14 mouse cellular contexts compared by ENCODE assay signal in the genomic region with DNA sequence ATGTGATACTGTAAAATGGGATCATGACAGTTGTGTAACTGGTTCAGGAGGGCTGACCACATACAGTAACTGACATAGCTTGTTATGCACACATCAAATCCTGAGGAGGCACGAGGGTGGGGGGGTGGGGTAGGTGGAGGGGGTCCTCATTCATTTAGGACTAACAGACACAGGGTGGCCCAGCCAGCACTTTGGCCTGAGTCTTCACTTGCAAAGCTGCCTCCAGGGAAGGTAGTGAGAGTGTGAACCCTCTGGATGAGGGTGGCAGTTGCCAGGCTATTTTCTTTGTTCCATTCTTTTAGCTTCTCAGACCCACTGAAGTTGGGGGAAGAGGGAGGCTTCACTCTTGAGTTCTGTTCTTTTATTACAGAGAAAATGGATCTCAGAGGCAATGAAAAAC.
A peak's percentile ranks its signal among the peaks of the same experiment; 100 is the strongest.
DNase-seq lines count a peak whose midpoint lies in the region; ATAC-seq lines count a peak whose summit lies in the region.
"Had no signal": no experiment of that assay in that cellular context is flagged by ENCODE, and none has a peak within 500 bp of the region (broad histone marks: within the 10 kb centered on the region; RNA-seq: fewer than 3 reads in every experiment).

No protein-coding gene starts in this region.

- 0 out of 2 replicates have a peak, but pooled peaks have one; percentile 11 for ATAC-seq in hindbrain, embryonic 12.5 days (ENCODE audit: low FRiP score)
- ATAC-seq in midbrain, embryonic 12.5 days (ENCODE audit: low FRiP score, low read depth), result peak; percentile 24; the same call in 1 of the 2 replicates

- H3K27ac ChIP-seq in forebrain, embryonic 10.5 days, result no peak overlapping the region
- no peak overlapping the region for H3K27ac ChIP-seq in hindbrain, embryonic 12.5 days
- H3K27ac ChIP-seq in midbrain, embryonic 12.5 days (replicated peaks), result no peak overlapping the region
- H3K27ac ChIP-seq: embryonic facial prominence, embryonic 12.5 days; intestine, embryonic 15.5 days; kidney, postnatal 0 days; macrophage had no signal

- peaks cover 46% of the 10 kb centered on the region for H3K4me1 ChIP-seq in forebrain, embryonic 10.5 days
- H3K4me1 ChIP-seq in hindbrain, embryonic 12.5 days, result peaks cover 51% of the 10 kb centered on the region
- peaks cover 44% of the 10 kb centered on the region for H3K4me1 ChIP-seq in midbrain, embryonic 12.5 days

- peak; percentile 53 for DNase-seq in cerebellum, adult 11-12 months
- no peak for DNase-seq in cerebellum, postnatal 14 days
- no peak for DNase-seq in forebrain, embryonic 10.5 days (ENCODE audit: extremely low spot score, low spot score)
- DNase-seq in spleen, postnatal 36 days (ENCODE audit: low spot score in 2 of 2), result no peak
- no peak for DNase-seq in urinary bladder, postnatal 36 days (ENCODE audit: low spot score in 2 of 2)
- no peak for DNase-seq in left cerebral cortex, postnatal 25 days (ENCODE audit: low spot score in 2 of 2)

- H3K9ac ChIP-seq in hindbrain, embryonic 12.5 days, result no peak overlapping the region
- H3K9ac ChIP-seq in midbrain, embryonic 12.5 days (replicated peaks), result no peak overlapping the region
- H3K9ac ChIP-seq: embryonic facial prominence, embryonic 12.5 days; heart, embryonic 15.5 days; intestine, embryonic 15.5 days had no signal

- H3K9me3 ChIP-seq in forebrain, embryonic 10.5 days, result no peaks in the 10 kb centered on the region
- no peaks in the 10 kb centered on the region for H3K9me3 ChIP-seq in hindbrain, embryonic 12.5 days (replicated peaks)
- no peaks in the 10 kb centered on the region for H3K9me3 ChIP-seq in midbrain, embryonic 12.5 days
- H3K9me3 ChIP-seq: embryonic facial prominence, embryonic 12.5 days; heart, embryonic 15.5 days; intestine, embryonic 15.5 days had no signal

- peak overlapping the region; percentile 52; the same call in 1 of the 2 replicates for H3K4me3 ChIP-seq in forebrain, embryonic 10.5 days
- H3K4me3 ChIP-seq in hindbrain, embryonic 12.5 days, result no peak overlapping the region
- H3K4me3 ChIP-seq in midbrain, embryonic 12.5 days, result no peak overlapping the region
- H3K4me3 ChIP-seq: intestine, embryonic 15.5 days; myocyte had no signal

- H3K27me3 ChIP-seq in forebrain, embryonic 10.5 days (ENCODE audit: poor library complexity, severe bottlenecking), result peaks cover 40% of the 10 kb centered on the region
- no peaks in the 10 kb centered on the region for H3K27me3 ChIP-seq in hindbrain, embryonic 12.5 days
- peaks cover 22% of the 10 kb centered on the region for H3K27me3 ChIP-seq in midbrain, embryonic 12.5 days
- H3K27me3 ChIP-seq: embryonic facial prominence, embryonic 12.5 days; heart, embryonic 15.5 days had no signal

- intact Hi-C loops in left cerebral cortex, postnatal 25 days (cut with DNase I), result loop anchor here (1.0 to 5.0 kb wide), 3 partner anchors 19 to 247 kb away; partner anchors contain the start of gene Iqsec1

- 50% methylated on average over 1 of the region's 1 CpGs for WGBS in forebrain, embryonic 10.5 days
- 56% methylated on average over 1 of the region's 1 CpGs for whole genome bisulfite sequencing in hindbrain, embryonic 12.5 days
- 75% methylated on average over 1 of the region's 1 CpGs for WGBS in midbrain, embryonic 12.5 days

- peak overlapping the region; percentile 58 for H3K4me2 ChIP-seq in hindbrain, embryonic 12.5 days (replicated peaks)
- peak overlapping the region; percentile 58 for H3K4me2 ChIP-seq in midbrain, embryonic 12.5 days (replicated peaks)

- H3K36me3 ChIP-seq in forebrain, embryonic 10.5 days (replicated peaks), result no peaks in the 10 kb centered on the region
- no peaks in the 10 kb centered on the region for H3K36me3 ChIP-seq in hindbrain, embryonic 12.5 days
- no peaks in the 10 kb centered on the region for H3K36me3 ChIP-seq in midbrain, embryonic 12.5 days
- H3K36me3 ChIP-seq: embryonic facial prominence, embryonic 12.5 days; heart, embryonic 15.5 days; intestine, embryonic 15.5 days had no signal
